Mouse (Mus musculus): ENCODE results near the gene Tnfaip8l2.

- TF ChIP-seq POLR2A (IDR thresholded peaks at IDR 0.05; ENCODE audit: control insufficient read depth, extremely low read depth, insufficient read depth, low read length, poor library complexity) (no peak), CTCF (IDR thresholded peaks at IDR 0.05; ENCODE audit: borderline replicate concordance, control insufficient read depth, extremely low read depth, insufficient read depth, low read length, poor library complexity) (no peak)
These were observed 31.2 kb upstream of the Tnfaip8l2 start for GRCm38 (mm10) chr3:95173256-95173949.

All from thymus, adult 2 months (tissue).